Mouse (Mus musculus) spleen, adult 2 months (tissue): ENCODE measurements around the gene Tmem19.

Source experiments
- CTCF ChIP-seq: fragments of 200-500 bp; IDR thresholded peaks from 2 replicates; pipeline ENCODE4 v1.5.1; 2011; ENCODE audit warnings: mild to moderate bottlenecking, inconsistent platforms; ENCODE audit not compliant: insufficient read depth, insufficient read length, insufficient replicate concordance; ENCODE audit errors: extremely low read depth
- POLR2A ChIP-seq: fragments of 200-500 bp; IDR thresholded peaks from 2 replicates; pipeline ENCODE4 v1.6.1; 2011; ENCODE audit warnings: low read depth, low read length, inconsistent platforms

DNA sequence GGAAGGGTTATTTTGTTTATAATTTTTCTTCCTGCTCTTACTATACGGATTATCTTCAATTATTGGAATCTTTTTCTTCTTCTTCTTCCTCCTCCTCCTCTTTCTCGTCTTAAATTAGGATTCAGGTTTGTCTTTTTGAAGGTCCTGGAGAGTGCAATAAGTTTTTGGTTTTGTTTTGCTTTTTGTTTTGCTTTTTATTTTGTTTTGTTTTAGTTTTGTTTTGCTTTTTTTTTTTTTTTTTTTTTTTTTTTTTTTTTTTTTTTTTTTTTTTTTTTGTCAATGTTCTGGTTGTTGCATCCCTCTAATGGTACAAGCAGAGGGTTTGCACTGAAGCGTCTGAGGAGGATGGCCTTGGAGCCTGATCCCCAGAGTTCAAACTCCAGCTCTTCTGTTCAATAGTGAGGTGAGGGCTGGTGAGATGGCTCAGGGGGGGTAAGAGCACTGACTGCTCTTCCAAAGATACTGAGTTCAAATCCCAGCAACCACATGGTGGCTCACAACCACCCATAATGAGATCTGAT is 33.2 kb downstream of the Tmem19 start:
- TF ChIP-seq CTCF (no peak), POLR2A (no peak)
